Mouse (Mus musculus) right cerebral cortex, postnatal 4 days (tissue): ENCODE measurements around the gene Hoxd10.

Experiments
- DNase-seq: peaks from one replicate; pipeline ENCODE4 v3.0.0-alpha.2; 2022

The Hoxd10 gene

GRCm38 (mm10) chr2:74732513-74733316 lies 41.0 kb downstream of the Hoxd10 start:
- DNase-seq, result no peak

GRCm38 (mm10) chr2:74733317-74733661 lies 41.6 kb downstream of the Hoxd10 start:
- DNase-seq, result no peak

GRCm38 (mm10) chr2:74733765-74734164 lies 42.0 kb downstream of the Hoxd10 start:
- DNase-seq, result no peak

DNA sequence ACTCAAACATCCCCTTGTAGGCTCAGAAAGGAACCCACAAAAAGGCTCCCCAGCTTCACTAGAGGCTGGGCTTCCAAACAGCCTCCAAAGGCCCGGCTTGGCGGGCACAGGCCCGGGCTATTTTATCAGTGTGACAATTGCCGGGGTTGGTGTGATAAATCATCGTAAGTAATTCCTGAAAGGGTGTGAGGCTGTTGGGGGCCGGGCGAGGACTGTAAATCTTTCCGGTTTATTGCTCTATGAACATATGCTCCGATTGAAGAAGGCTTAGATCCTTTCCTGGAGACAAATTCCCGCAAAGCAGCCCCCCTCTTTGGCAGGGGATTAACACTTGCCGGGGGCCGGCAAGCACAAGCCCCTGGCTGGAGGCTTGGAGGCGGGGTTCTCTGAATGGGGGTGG lies 42.7 kb downstream of the Hoxd10 start:
- no peak for DNase-seq

DNA sequence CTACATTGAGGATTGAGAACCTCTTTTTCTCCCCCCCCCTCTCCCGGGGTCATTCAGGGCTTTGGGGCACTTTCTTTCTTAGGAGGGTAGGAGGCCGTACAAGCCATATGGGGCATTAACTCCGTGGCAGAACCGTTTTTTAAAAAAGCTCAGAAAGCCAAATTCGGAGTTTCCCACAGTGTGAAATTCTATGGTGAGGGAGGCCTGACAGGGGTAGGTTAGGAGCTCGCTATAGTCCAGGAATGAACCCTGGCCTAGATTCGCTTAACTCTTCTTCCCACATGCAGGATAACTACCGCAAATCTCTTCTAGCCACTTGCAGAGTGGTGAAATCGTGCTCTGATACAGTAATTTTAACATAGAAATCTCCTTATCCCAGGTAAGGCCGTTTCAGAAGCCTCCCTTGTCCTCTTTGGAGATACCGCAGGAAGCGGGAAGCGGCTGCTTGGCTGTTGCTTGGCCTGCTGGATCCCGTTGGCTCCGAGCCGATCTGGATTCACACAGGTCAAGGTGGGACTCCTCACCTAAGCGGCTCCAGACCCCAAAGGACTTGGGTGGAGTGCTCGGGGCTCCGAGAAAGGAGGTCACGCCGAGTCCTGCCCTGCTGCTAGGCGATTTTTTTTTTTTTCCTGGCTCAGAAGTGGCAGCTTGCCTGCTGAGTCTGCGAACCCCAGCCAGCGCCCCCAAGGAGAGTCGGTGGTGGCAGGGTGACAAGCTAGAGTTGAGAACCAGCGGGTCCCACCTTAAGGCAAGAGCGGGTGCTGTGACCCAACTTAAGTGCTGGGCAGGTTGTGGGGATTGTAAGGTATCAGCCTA lies 43.5 kb downstream of the Hoxd10 start:
- no peak for DNase-seq

DNA sequence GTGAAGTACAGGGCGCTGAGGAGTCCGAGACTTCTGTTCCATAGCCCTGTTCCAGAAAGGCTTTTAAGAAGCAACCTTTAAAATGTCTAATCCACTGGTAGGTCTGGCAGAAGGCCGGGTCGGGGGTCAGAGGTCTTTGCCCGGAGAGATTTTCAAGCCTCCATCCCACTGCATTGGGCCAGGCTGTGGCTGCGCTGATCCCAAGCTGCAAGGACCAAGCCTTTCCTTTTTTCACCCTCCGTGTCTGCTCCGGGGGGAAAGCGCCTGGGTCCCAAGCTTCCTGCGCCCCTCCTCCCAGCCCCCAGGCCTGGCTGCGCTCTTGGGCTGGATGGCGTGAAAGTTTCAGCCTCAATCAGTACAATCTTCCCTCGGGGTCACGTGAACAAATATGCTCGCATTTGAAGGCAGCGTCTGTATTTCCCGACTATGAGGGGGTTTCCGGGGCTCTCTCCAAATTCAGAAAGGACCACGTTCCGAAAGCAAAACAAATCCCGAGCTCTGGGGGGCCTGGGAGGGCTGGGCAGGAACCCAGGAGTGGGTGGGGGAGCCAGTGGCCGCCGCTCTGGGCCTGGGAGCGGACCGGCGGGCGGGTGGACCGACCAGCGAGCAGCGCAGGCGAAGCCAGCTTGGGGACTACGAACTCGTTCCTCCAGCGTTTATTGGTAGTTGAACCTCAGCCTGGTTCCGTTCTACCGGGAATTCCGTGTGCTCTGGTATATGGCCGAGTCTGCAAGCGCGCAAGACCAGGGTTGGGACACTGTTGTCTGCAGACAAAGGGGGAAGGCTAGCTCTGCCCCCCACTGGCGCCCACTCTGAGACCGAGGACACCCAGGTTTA lies 44.3 kb downstream of the Hoxd10 start:
- no peak for DNase-seq

- DNase-seq, result no peak
Observed at GRCm38 (mm10) chr2:74736688-74737577, 45.2 kb downstream of the Hoxd10 start.

GRCm38 (mm10) chr2:74737578-74738070 lies 45.9 kb downstream of the Hoxd10 start:
- DNase-seq, result no peak

DNA sequence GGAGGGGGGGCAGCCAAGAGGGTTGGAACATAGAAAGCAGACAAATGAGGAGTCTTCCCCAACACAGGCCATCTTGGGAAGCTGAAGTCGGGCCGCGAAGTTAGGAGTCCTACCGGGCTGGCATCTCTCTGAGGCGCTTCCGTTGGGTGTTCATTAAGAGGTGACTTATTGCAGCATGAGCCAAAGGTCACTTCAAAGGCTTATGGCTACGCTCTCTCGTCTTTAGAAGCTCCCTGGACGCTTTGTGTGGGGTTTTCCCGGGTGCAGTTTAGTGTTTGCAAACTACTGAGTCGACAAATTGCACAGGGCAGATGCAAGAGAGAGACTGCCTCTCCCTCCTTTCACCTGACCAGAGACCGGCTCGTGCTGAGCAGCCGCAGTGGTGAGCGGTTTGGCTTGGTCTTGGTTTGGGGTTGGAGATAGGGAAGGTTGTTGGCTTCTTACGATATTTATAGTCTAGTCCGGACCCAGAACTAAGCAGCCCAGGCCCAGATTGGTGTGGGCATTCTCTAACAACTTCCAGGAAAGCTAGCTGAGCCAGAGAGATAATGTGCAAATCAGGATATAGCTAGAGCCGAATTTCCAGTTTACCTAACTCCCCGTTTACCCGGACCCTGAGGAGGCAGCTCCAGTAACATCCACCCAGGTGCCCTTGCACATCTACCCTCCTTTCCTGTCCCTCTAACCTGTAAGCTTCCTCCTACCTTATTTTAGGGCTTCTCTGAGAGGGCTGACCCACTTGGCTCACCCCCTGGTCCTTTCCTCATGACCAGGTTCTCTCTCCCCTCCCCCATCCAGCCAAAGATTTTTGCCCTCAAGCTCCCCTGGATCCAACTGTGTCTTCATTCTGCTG lies 47.1 kb downstream of the Hoxd10 start:
- no peak for DNase-seq

DNA sequence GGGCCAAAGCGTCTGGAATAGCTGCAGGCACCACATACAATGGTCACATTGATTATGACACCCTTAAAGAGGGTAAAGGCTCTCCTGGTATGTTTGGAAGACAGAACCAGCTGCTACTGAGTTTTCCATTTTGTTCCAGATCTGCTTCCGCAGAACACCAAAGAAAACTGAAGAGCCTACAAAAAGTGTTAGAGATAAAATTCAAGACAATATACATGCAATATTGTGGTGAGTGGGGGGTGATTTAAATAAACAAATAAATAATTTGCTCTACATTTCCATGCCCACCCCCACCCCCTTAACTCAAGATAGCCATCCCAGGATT lies 47.7 kb downstream of the Hoxd10 start:
- DNase-seq, result no peak

DNA sequence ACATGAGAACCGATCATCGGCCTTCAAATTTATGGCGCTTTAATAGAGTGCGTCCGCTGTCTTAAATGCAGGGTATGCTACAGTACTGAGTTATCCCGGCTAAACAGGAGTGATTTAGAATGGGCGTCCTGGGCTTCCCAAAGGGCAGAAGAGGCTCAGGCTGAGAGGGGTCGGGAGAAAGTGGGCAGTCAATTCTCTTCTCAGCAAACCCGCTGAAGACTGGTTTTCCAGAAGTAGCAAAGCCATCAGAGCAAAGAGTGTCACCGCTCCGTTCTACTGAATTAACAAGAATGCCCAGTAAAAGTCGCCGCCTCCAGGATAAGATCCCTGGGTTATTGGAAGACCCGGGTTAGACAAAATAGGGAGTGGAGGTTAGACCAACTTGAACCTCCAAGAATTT lies 48.1 kb downstream of the Hoxd10 start:
- no peak for DNase-seq

DNA sequence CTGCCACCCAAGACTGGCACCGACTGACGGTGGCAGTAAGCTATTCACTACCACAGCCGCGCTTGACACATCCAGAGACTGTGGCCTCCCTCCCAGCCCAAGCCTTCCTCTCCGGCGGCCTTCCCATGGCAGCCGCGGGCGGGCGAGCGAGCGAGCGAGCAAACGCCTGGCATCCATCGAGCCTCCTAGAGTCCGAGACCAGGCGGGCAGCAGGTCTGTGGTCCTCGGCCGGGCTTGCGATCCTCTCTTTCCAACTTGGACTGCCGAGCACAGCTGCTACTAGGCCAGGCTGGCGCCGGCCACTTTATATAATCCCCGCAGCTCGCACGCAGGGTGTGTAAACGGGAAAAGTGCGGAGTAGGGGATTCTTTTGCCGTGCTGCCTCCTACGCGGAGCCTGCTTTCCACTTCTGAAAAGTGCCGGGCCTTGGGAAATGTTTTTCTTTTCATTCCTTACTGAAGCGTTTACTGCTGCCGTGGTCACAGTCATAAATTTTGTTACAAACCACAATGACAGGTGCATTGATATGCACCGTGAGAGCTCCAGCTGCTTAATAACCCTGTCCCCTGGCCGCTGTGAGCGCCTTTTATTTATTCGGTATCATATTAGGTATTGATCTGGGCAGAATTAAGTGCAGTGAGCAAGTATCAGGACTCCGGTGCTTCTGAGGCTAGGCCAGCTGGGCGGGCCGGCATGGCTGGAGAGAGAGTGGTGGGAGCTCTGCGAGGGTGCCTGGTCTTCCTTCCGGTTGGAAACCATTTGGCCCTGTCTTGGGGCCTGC lies 48.8 kb downstream of the Hoxd10 start:
- no peak for DNase-seq

DNA sequence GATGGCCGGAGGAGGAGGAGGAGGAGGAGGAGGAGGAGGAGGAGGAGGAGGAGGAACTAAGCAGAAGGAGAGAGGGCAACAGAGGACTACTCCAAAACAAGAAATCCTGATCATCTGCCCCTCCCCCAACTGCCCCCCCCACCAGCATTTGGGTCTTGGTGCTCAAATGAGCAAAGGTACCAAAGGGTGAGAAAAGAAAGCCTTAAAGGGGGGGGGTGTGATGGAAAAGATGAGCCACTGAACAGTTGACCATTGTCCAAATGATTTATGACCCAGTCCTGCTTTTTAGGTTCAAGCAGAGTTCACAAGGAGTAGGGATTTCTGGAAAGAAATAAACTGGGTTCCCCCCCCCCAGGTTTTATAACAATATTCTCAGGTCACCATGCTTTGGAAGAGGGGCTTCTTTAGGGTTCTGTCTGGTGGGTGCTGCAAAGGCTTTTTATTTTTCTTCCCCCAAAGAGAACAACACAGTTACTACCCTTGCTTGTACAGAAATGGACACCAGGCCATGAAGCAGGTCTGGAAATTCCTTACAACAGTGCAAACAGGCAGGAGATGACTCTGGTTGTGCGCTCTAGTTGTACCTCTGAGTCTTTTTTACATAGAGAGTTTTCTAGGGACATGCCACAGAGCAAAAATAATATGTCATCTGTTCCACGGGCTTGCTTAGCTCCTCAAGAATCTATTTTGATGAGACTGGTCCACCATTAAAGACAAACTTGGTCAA lies 49.7 kb downstream of the Hoxd10 start:
- no peak for DNase-seq

DNA sequence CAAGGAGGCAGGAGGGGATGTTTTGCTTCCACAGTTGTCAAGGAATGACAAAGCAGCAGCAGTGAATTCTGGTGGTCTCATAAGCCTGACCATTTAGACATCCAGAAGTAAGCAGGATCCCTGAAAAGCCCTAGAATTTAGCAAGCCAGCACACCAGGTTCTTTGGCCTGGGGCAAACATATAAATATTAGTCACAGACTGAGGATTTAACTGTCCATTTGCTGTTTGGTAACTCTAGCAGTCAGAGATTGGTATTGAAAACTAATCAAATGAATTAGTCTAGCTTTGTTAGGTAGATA lies 50.2 kb downstream of the Hoxd10 start:
- no peak for DNase-seq
